Mouse (Mus musculus) heart, embryonic 11.5 days (tissue): ENCODE measurements around the gene Pde4a. TPM values are rescaled to one million over a fixed set of nuclear protein-coding genes. Genes with fewer than 3 reads are reported as not detected.

Experiments used
- ATAC-seq: fragments of 200-750 bp; cut with Nextera tagmentation; replicated peaks from 2 replicates; pipeline ENCODE4 v1.8.0; 2017; ENCODE audit warnings: moderate library complexity; ENCODE audit not compliant: insufficient number of reproducible peaks, low FRiP score, low TSS enrichment
- H3K27ac ChIP-seq: fragments of 300-500 bp; sonication (generic); 2 replicates; pipeline ENCODE4 v1.5.1; 2014; ENCODE audit warnings: mild to moderate bottlenecking, low read depth, low read length
- H3K27me3 ChIP-seq: fragments of 300-500 bp; sonication (generic); 2 replicates; pipeline ENCODE4 v1.6.1; 2014; ENCODE audit warnings: mild to moderate bottlenecking, low read length, mixed read lengths; ENCODE audit not compliant: control insufficient read depth, insufficient read depth
- H3K36me3 ChIP-seq: fragments of 300-500 bp; sonication (generic); 2 replicates; pipeline ENCODE4 v1.6.1; 2014; ENCODE audit warnings: mild to moderate bottlenecking, low read length, moderate library complexity, mixed read lengths; ENCODE audit not compliant: control insufficient read depth, insufficient read depth
- H3K4me1 ChIP-seq: fragments of 300-500 bp; sonication (generic); 2 replicates; pipeline ENCODE4 v1.6.1; 2014; ENCODE audit warnings: low read length; ENCODE audit not compliant: control insufficient read depth, insufficient read depth
- H3K4me2 ChIP-seq: fragments of 300-500 bp; sonication (generic); 2 replicates; pipeline ENCODE4 v1.6.1; 2014; ENCODE audit warnings: mild to moderate bottlenecking, moderate library complexity
- H3K4me3 ChIP-seq: fragments of 300-500 bp; sonication (generic); 2 replicates; pipeline ENCODE4 v1.5.1; 2014; ENCODE audit warnings: low read depth, low read length
- H3K9ac ChIP-seq: fragments of 300-500 bp; sonication (generic); 2 replicates; pipeline ENCODE4 v1.6.1; 2014; ENCODE audit warnings: mild to moderate bottlenecking, low read depth, low read length, moderate library complexity
- H3K9me3 ChIP-seq: fragments of 300-500 bp; sonication (generic); replicated peaks from 2 replicates; pipeline ENCODE4 v1.6.1; 2016; ENCODE audit warnings: low read length; ENCODE audit not compliant: control insufficient read depth
- WGBS: fragments of 180-500 bp; shearing (Covaris S2); extraction: QIAGEN DNeasy Blood & Tissue Kit; methylation state at CpG from one replicate; pipeline ENCODE4 v1.1.7; 2014; ENCODE audit not compliant: insufficient replicate concordance; 5-methylcytosine and 5-hydroxymethylcytosine counted together
- polyA plus RNA-seq: library from polyadenylated mRNA; unstranded; fragments of >200 nt; fragmentation: Nextera tagmentation; extraction: Ambion mirVana; gene quantifications from 2 replicates; pipeline ENCODE4 v1.2.1, GENCODE M21; 2014

Gene Pde4a
- polyA plus RNA-seq, 1 experiment from 2014 or later, result 7.6 TPM

GRCm38 (mm10) chr9:21183421-21183820 is 17.9 kb downstream of the Pde4a start:
- no peak overlapping the region for H3K9ac ChIP-seq
- 79% methylated on average over 6 of the region's 6 CpGs for WGBS
- H3K4me1 ChIP-seq, result peaks cover 29% of the 10 kb centered on the region
- H3K27ac ChIP-seq, result no peak overlapping the region
- no peaks in the 10 kb centered on the region for H3K9me3 ChIP-seq
- no peak overlapping the region for H3K4me3 ChIP-seq
- no peak for ATAC-seq
- H3K4me2 ChIP-seq, result peak overlapping the region; percentile 78; the same call in 1 of the 2 replicates
- no peaks in the 10 kb centered on the region; the same call in 1 of the 2 replicates for H3K27me3 ChIP-seq
- H3K36me3 ChIP-seq, result no peaks in the 10 kb centered on the region

- Histone ChIP-seq H3K27ac (no peak overlapping the region), H3K4me2 (peak overlapping the region; percentile 78), H3K4me3 (peak overlapping the region; percentile 40), H3K9ac (peak overlapping the region; percentile 68), H3K9me3 (no peaks in the 10 kb centered on the region), H3K36me3 (no peaks in the 10 kb centered on the region), H3K4me1 (peaks cover 29% of the 10 kb centered on the region), H3K27me3 (no peaks in the 10 kb centered on the region; the same call in 1 of the 2 replicates)
- WGBS, result 6% methylated on average over 34 of the region's 34 CpGs
- ATAC-seq, result no peak
Measured at GRCm38 (mm10) chr9:21183905-21184413, 18.4 kb downstream of the Pde4a start.

GRCm38 (mm10) chr9:21184733-21185132 is 19.2 kb downstream of the Pde4a start:
- Histone ChIP-seq H3K27ac (no peak overlapping the region), H3K36me3 (no peaks in the 10 kb centered on the region), H3K27me3 (no peaks in the 10 kb centered on the region; the same call in 1 of the 2 replicates), H3K9me3 (no peaks in the 10 kb centered on the region), H3K4me1 (peaks cover 29% of the 10 kb centered on the region), H3K9ac (no peak overlapping the region), H3K4me2 (peak overlapping the region; percentile 78), H3K4me3 (peak overlapping the region; percentile 40)
- no peak for ATAC-seq
- 38% methylated on average over 2 of the region's 2 CpGs for WGBS

GRCm38 (mm10) chr9:21185436-21185835 is 19.9 kb downstream of the Pde4a start:
- no peak overlapping the region for H3K27ac ChIP-seq
- H3K36me3 ChIP-seq, result no peaks in the 10 kb centered on the region
- WGBS, result 76% methylated on average over 5 of the region's 5 CpGs
- no peak for ATAC-seq
- H3K4me1 ChIP-seq, result peaks cover 27% of the 10 kb centered on the region
- no peaks in the 10 kb centered on the region for H3K9me3 ChIP-seq
- no peaks in the 10 kb centered on the region; the same call in 1 of the 2 replicates for H3K27me3 ChIP-seq
- H3K4me2 ChIP-seq, result no peak overlapping the region
- no peak overlapping the region for H3K4me3 ChIP-seq
- H3K9ac ChIP-seq, result no peak overlapping the region

- Histone ChIP-seq H3K9me3 (no peaks in the 10 kb centered on the region), H3K27ac (no peak overlapping the region), H3K9ac (no peak overlapping the region), H3K36me3 (peaks cover 3% of the 10 kb centered on the region; the same call in 1 of the 2 replicates), H3K4me3 (no peak overlapping the region), H3K4me1 (peaks cover 12% of the 10 kb centered on the region), H3K4me2 (no peak overlapping the region), H3K27me3 (no peaks in the 10 kb centered on the region)
- WGBS, result 45% methylated on average over 7 of the region's 7 CpGs
- ATAC-seq, result no peak
Measured at GRCm38 (mm10) chr9:21189905-21190304, 24.4 kb downstream of the Pde4a start.

- no peak overlapping the region for H3K27ac ChIP-seq
- ATAC-seq, result no peak
- H3K4me2 ChIP-seq, result no peak overlapping the region
- peaks cover 3% of the 10 kb centered on the region; the same call in 1 of the 2 replicates for H3K36me3 ChIP-seq
- H3K4me3 ChIP-seq, result no peak overlapping the region
- H3K4me1 ChIP-seq, result peaks cover 7% of the 10 kb centered on the region; the same call in 1 of the 2 replicates
- WGBS, result 90% methylated on average over 3 of the region's 3 CpGs
- no peak overlapping the region for H3K9ac ChIP-seq
- no peaks in the 10 kb centered on the region for H3K9me3 ChIP-seq
- H3K27me3 ChIP-seq, result no peaks in the 10 kb centered on the region
Measured at GRCm38 (mm10) chr9:21190670-21191069, 25.2 kb downstream of the Pde4a start.

- H3K4me2 ChIP-seq, result no peak overlapping the region
- ATAC-seq, result no peak
Measured at GRCm38 (mm10) chr9:21193786-21194185, 28.3 kb downstream of the Pde4a start.

GRCm38 (mm10) chr9:21194787-21195493 is 29.4 kb downstream of the Pde4a start:
- Histone ChIP-seq H3K9ac (no peak overlapping the region), H3K27ac (no peak overlapping the region), H3K27me3 (no peaks in the 10 kb centered on the region), H3K4me2 (no peak overlapping the region), H3K4me3 (no peak overlapping the region), H3K9me3 (no peaks in the 10 kb centered on the region), H3K36me3 (peaks cover 3% of the 10 kb centered on the region; the same call in 1 of the 2 replicates), H3K4me1 (no peaks in the 10 kb centered on the region)
- ATAC-seq, result no peak
- WGBS, result 82% methylated on average over 4 of the region's 4 CpGs

More at GRCm38 (mm10) chr9:21193786-21194185, 28.3 kb downstream of the Pde4a start:
- H3K27ac ChIP-seq, result no peak overlapping the region
- WGBS, result 80% methylated on average over 3 of the region's 3 CpGs
- H3K4me3 ChIP-seq, result no peak overlapping the region
- H3K9ac ChIP-seq, result no peak overlapping the region
- H3K36me3 ChIP-seq, result peaks cover 3% of the 10 kb centered on the region; the same call in 1 of the 2 replicates
- no peaks in the 10 kb centered on the region for H3K27me3 ChIP-seq
- no peaks in the 10 kb centered on the region for H3K4me1 ChIP-seq
- no peaks in the 10 kb centered on the region for H3K9me3 ChIP-seq
